Mouse (Mus musculus): ENCODE results near the gene Cdc16. TPM values are rescaled to one million over a fixed set of nuclear protein-coding genes. Genes with fewer than 3 reads are reported as not detected.
"Not testable (repeated sequence)": the region's sequence is repeated elsewhere in the genome, so short reads cannot be mapped to it uniquely, and the experiment has no call there.

Gene Cdc16
- 209 and 217 TPM in 2 replicates for polyA plus RNA-seq (2015; fragmentation: Nextera tagmentation; extraction: Ambion mirVana)

GRCm38 (mm10) chr8:13756982-13757804, at the start of gene Cdc16:
Cdc16 (plus strand) TSS chr8:13757676.
- Histone ChIP-seq H3K4me2 (peak within 1 kb of the TSS; percentile 67), H3K27ac (peak within 1 kb of the TSS; percentile 92), H3K4me1 (peaks cover 17% of the 10 kb centered on the region), H3K9me3 (no peaks in the 10 kb centered on the region), H3K27me3 (no peaks in the 10 kb centered on the region), H3K9ac (peak within 1 kb of the TSS; percentile 98), H3K4me3 (peak within 1 kb of the TSS; percentile 100), H3K36me3 (peaks cover 13% of the 10 kb centered on the region)
- 7% methylated on average over 39 of the region's 40 CpGs for WGBS
- ATAC-seq (ENCODE audit: insufficient number of reproducible peaks, low FRiP score, low TSS enrichment, low read depth): peak; percentile 82

GRCm38 (mm10) chr8:13708514-13708913, 49.0 kb upstream of the Cdc16 start:
- H3K4me3 ChIP-seq: no peak overlapping the region
- no peaks in the 10 kb centered on the region for H3K9me3 ChIP-seq
- H3K27ac ChIP-seq: no peak overlapping the region
- H3K36me3 ChIP-seq: no peaks in the 10 kb centered on the region
- H3K27me3 ChIP-seq: no peaks in the 10 kb centered on the region
- ATAC-seq (ENCODE audit: insufficient number of reproducible peaks, low FRiP score, low TSS enrichment, low read depth): no peak
- 82% methylated on average over 5 of the region's 5 CpGs for WGBS
- peaks cover 6% of the 10 kb centered on the region; the same call in 1 of the 2 replicates for H3K4me1 ChIP-seq
- no peak overlapping the region for H3K9ac ChIP-seq
- H3K4me2 ChIP-seq: no peak overlapping the region

DNA sequence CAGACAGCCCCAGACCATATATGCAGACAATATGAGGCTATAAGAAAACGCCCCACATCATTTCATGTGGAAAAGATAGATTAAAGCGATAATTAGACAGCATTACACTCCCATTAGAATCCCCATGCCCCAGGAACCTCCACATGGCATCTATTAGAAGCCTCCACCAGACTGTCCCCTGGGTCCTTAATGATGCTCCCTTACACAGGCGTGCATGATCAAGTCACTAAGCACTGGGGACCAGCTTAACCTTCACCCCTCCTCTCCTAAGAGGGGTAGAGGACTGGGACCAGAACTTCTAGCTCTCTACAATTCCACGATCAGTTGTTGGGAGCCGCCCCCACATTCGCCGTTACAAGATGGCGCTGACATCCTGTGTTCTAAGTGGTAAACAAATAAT, 38.5 kb upstream of the Cdc16 start:
- no peak for ATAC-seq (ENCODE audit: insufficient number of reproducible peaks, low FRiP score, low TSS enrichment, low read depth)
- Histone ChIP-seq H3K36me3 (no peaks in the 10 kb centered on the region), H3K9ac (no peak overlapping the region), H3K4me1 (no peaks in the 10 kb centered on the region), H3K27ac (no peak overlapping the region), H3K9me3 (no peaks in the 10 kb centered on the region), H3K4me3 (no peak overlapping the region), H3K4me2 (no peak overlapping the region), H3K27me3 (no peaks in the 10 kb centered on the region)
- 91% methylated on average over 8 of the region's 8 CpGs for WGBS

- no peaks in the 10 kb centered on the region for H3K9me3 ChIP-seq
- H3K9ac ChIP-seq: no peak overlapping the region
- no peak for ATAC-seq (ENCODE audit: insufficient number of reproducible peaks, low FRiP score, low TSS enrichment, low read depth)
- no peaks in the 10 kb centered on the region for H3K27me3 ChIP-seq
- H3K4me3 ChIP-seq: no peak overlapping the region
- 0 out of 2 replicates have a peak, but pooled peaks cover 6% of the 10 kb centered on the region for H3K4me1 ChIP-seq
- H3K27ac ChIP-seq: no peak overlapping the region
- no peak overlapping the region for H3K4me2 ChIP-seq
- no peaks in the 10 kb centered on the region for H3K36me3 ChIP-seq
Measured at GRCm38 (mm10) chr8:13725722-13726121, 31.8 kb upstream of the Cdc16 start.

GRCm38 (mm10) chr8:13727469-13728094, 29.9 kb upstream of the Cdc16 start:
- no peak for ATAC-seq (ENCODE audit: insufficient number of reproducible peaks, low FRiP score, low TSS enrichment, low read depth)
- Histone ChIP-seq H3K9ac (no peak overlapping the region), H3K4me3 (no peak overlapping the region), H3K4me1 (0 out of 2 replicates have a peak, but pooled peaks cover 6% of the 10 kb centered on the region), H3K9me3 (no peaks in the 10 kb centered on the region), H3K4me2 (no peak overlapping the region), H3K27me3 (no peaks in the 10 kb centered on the region), H3K36me3 (no peaks in the 10 kb centered on the region), H3K27ac (no peak overlapping the region)
- 17% methylated on average over 10 of the region's 10 CpGs for WGBS

DNA sequence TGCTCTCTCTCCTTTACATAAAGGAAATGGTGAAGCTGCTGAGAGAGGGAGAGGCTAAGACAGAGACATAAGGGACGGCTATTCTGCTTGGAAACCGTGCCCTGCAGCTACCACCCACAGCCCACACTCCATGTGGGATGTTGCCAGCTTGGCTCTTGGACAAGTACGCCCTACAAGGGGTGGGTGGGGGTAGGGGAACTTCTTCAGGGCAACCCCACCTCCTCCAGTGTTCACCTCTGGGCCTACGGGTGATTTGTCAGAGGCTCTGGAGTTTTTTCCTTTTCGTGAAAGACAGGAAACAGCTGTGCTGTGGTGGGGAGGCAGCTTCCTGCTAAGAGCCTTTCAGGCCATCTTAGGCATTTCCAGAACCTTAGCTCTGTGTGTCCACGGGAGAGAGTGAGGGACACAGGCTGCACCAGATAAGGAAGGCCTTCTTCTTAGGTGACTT, 17.1 kb upstream of the Cdc16 start:
- no peak overlapping the region for H3K4me2 ChIP-seq
- no peaks in the 10 kb centered on the region for H3K27me3 ChIP-seq
- H3K9me3 ChIP-seq: no peaks in the 10 kb centered on the region
- H3K36me3 ChIP-seq: no peaks in the 10 kb centered on the region
- H3K9ac ChIP-seq: no peak overlapping the region
- 18% methylated on average over 6 of the region's 6 CpGs for WGBS
- peaks cover 5% of the 10 kb centered on the region for H3K4me1 ChIP-seq
- peak overlapping the region; percentile 3; the same call in 1 of the 2 replicates for H3K27ac ChIP-seq
- ATAC-seq (ENCODE audit: insufficient number of reproducible peaks, low FRiP score, low TSS enrichment, low read depth): no peak
- no peak overlapping the region for H3K4me3 ChIP-seq

GRCm38 (mm10) chr8:13740817-13741613, 16.5 kb upstream of the Cdc16 start:
- peaks cover 5% of the 10 kb centered on the region for H3K4me1 ChIP-seq
- no peak overlapping the region for H3K27ac ChIP-seq
- no peaks in the 10 kb centered on the region for H3K36me3 ChIP-seq
- H3K9me3 ChIP-seq: no peaks in the 10 kb centered on the region
- no peak overlapping the region for H3K4me3 ChIP-seq
- no peak overlapping the region for H3K9ac ChIP-seq
- H3K27me3 ChIP-seq: no peaks in the 10 kb centered on the region
- no peak overlapping the region for H3K4me2 ChIP-seq
- no peak for ATAC-seq (ENCODE audit: insufficient number of reproducible peaks, low FRiP score, low TSS enrichment, low read depth)
- WGBS: 79% methylated on average over 7 of the region's 7 CpGs

DNA sequence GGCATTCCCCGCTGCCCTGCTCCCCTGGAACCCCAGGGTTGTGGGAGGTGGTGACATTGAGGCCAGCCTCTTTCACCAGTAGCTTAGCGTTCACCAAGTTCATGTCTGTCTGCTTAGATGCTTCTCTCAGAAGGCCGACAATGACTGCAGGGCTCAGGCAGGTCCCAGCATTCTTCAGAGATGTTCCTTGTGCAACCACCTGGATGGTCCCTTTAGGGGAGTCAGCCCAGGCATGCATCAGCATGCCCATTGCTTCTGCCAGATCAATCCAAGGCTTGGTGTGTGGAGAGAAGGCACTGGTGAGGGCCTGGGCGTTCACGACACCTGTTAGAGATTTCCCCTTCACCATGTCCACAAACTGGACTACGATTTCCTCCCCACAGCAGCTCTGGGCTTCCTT, 11.3 kb upstream of the Cdc16 start:
- H3K9me3 ChIP-seq; H3K27ac ChIP-seq; H3K27me3 ChIP-seq; ATAC-seq (ENCODE audit: insufficient number of reproducible peaks, low FRiP score, low TSS enrichment, low read depth); H3K4me2 ChIP-seq; H3K36me3 ChIP-seq; H3K9ac ChIP-seq; H3K4me3 ChIP-seq; H3K4me1 ChIP-seq: not testable (repeated sequence)
- 75% methylated on average over 6 of the region's 6 CpGs for WGBS

DNA sequence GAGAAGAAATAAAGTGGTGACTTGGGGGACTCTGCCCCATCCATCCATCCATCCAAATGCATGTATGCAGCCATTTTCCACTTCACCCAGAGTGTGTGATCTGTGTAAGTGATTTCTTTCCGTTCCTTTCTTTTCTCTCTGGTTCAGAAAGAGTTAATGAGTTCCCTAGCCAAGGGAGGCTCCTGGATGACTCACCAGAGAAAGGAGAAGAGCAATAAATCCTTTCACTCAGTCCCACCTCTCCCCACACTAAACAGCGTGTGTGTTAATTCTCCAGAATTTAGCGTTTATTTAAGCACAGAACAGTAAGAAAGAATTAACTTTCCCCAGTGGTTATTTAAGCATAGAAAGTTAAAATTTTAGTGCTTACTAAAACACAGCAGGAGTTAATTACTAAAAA, 9.8 kb upstream of the Cdc16 start:
- no peak overlapping the region for H3K4me3 ChIP-seq
- H3K4me1 ChIP-seq: 0 out of 2 replicates have a peak, but pooled peaks cover 9% of the 10 kb centered on the region
- no peaks in the 10 kb centered on the region for H3K9me3 ChIP-seq
- no peaks in the 10 kb centered on the region for H3K27me3 ChIP-seq
- no peak overlapping the region for H3K9ac ChIP-seq
- no peaks in the 10 kb centered on the region for H3K36me3 ChIP-seq
- 4% methylated on average over 3 of the region's 3 CpGs for WGBS
- ATAC-seq (ENCODE audit: insufficient number of reproducible peaks, low FRiP score, low TSS enrichment, low read depth): no peak
- H3K27ac ChIP-seq: 0 out of 2 replicates have a peak overlapping the region, but pooled peaks have one; percentile 47
- H3K4me2 ChIP-seq: no peak overlapping the region

GRCm38 (mm10) chr8:13753680-13754079, 3.8 kb upstream of the Cdc16 start:
- WGBS: 25% methylated on average over 2 of the region's 2 CpGs
- H3K27me3 ChIP-seq: no peaks in the 10 kb centered on the region
- no peak overlapping the region for H3K4me2 ChIP-seq
- no peak overlapping the region for H3K9ac ChIP-seq
- no peaks in the 10 kb centered on the region for H3K9me3 ChIP-seq
- H3K36me3 ChIP-seq: no peaks in the 10 kb centered on the region
- H3K27ac ChIP-seq: no peak overlapping the region
- peaks cover 5% of the 10 kb centered on the region for H3K4me1 ChIP-seq
- ATAC-seq (ENCODE audit: insufficient number of reproducible peaks, low FRiP score, low TSS enrichment, low read depth): no peak
- no peak overlapping the region for H3K4me3 ChIP-seq

- no peak overlapping the region for H3K27ac ChIP-seq
- no peak overlapping the region for H3K9ac ChIP-seq
- no peaks in the 10 kb centered on the region for H3K9me3 ChIP-seq
- no peak overlapping the region for H3K4me3 ChIP-seq
- 62% methylated on average over 7 of the region's 7 CpGs for WGBS
- peaks cover 17% of the 10 kb centered on the region for H3K4me1 ChIP-seq
- H3K36me3 ChIP-seq: peaks cover 9% of the 10 kb centered on the region; the same call in 1 of the 2 replicates
- ATAC-seq (ENCODE audit: insufficient number of reproducible peaks, low FRiP score, low TSS enrichment, low read depth): no peak
- no peak overlapping the region for H3K4me2 ChIP-seq
- H3K27me3 ChIP-seq: no peaks in the 10 kb centered on the region
Measured at GRCm38 (mm10) chr8:13756480-13756879, 996 bp upstream of the Cdc16 start.
